Mouse (Mus musculus) erythroid progenitor cell, adult 5-6 weeks (primary cell): ENCODE measurements around the gene Msh2. TPM values are rescaled to one million over a fixed set of nuclear protein-coding genes. Genes with fewer than 3 reads are reported as not detected.

Experiments used
- ATAC-seq: replicated peaks from 2 replicates; pipeline ENCODE4 v1.8.0; 2016; ENCODE audit warnings: moderate number of reproducible peaks, mild to moderate bottlenecking, moderate TSS enrichment, inconsistent platforms; ENCODE audit not compliant: poor library complexity, low FRiP score, severe bottlenecking
- total RNA-seq, 2 experiments: library from RNA; stranded (forward) in 1 of 2; stranded (reverse) in 1 of 2; fragments of 150-400 nt in 1 of 2; fragments of 186-747, 209-891 nt in 1 of 2; gene quantifications; 2 replicates each; pipeline versions ENCODE4 v1.2.3 to v1.2.4; 2015 to 2017; ENCODE audit warnings: low replicate concordance in 2 of 2

The Msh2 gene
- total RNA-seq, 2 experiments from 2014 or later, result 13.0 to 16.3 TPM

- ATAC-seq, result no peak
These were observed 24.7 kb downstream of the Msh2 start for GRCm38 (mm10) chr17:87696814-87697213.

DNA sequence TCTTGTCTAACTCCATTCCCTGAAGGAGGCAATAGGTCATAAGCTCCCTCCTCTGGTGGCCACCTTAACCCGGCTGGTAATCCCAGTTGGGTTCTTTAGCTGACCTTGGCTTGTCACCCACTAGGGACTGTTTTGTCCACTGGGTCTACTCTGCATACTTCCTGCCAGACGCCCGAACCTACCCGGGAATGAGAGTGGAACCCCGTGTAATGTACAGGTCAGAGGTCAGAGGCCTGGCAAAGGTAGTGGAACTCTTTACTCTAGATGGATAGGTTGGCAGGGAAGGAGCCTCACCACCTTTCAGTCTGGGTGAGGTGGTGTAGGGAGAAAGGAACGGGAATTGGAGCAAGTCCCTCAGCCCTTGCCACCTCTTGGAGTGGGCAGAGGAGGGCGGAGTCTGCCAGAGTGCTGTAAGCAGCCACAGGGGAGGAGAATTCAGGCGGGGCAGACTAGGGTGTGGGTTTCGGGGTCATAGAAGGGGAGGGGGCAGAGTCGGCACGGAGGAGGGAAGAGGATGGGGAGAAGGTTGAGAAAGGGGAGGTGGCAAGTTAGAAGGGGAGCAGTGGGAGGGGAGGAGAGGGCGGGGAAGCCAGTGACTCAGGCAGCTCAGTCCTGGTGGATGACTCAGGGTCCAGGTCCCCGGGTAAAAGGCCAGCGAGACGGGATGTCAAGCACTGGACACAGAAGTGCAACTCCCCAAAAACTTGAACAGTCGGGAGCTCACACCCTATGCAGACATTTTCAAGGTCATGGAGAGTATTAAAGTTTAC is 27.1 kb downstream of the Msh2 start:
- ATAC-seq, result no peak

GRCm38 (mm10) chr17:87700101-87700500 is 28.0 kb downstream of the Msh2 start:
- no peak for ATAC-seq

DNA sequence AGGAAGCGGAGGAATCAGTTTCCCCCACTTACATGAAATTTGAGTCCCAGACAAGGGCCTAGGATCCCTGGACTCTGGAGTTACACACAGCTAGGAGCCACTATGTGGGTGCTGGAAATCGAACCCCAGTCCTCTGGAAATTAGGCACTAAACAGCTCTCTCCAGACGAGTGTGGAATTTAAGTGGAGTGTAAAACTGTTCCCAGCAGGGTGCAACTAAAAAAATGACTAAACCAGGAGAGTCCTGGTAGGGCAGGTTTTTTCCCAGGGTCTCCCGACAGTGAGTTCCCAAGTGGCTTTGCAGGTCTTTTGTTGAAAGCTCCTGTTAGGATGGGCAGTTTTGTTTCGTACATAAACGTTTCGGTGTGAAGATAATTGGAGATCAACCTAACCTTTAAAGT is 52.6 kb downstream of the Msh2 start:
- no peak for ATAC-seq

- ATAC-seq, result no peak
These were observed 54.6 kb downstream of the Msh2 start for GRCm38 (mm10) chr17:87726489-87727356.

DNA sequence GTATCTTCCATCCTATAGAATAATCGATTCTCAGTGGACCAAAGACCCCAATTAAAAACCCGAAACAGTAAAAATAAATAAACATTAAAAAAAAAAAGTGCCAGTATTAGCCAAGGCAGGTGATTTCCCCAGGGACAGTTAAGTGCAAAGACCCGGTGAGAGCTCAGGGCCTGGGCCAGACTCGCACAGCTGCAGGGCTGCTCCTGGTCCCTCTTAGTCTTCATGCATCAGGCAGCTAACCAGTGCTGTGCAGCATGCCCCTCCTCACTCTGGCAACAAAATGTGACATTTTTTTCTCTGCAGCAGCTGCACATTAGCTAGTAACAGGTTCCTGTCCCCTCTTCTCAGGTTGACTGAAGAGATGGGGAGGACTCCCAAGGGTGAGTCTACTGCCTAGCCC is 59.8 kb downstream of the Msh2 start:
- ATAC-seq, result no peak

- ATAC-seq, result no peak
These were observed 62.3 kb downstream of the Msh2 start for GRCm38 (mm10) chr17:87734471-87734870.

DNA sequence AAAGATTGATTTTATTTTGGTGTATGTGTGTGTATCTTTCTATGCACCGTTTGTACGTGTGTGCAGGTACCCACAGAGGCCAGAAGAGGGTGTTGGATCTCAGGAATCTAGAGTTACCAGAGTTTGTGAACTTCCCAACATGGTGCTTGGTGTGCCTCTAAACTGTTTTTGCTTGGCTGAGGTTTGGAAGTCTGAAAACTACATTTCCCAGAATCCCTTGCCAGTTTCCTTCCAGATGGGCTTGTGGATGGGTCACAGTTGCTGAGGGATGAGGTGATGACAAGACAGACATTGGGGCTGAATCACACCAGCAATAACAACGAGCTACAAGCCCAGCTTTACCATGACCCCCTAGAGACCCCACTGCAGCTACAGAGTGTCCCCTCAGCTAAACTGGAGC is 65.0 kb downstream of the Msh2 start:
- ATAC-seq, result no peak

GRCm38 (mm10) chr17:87739835-87740234 is 67.7 kb downstream of the Msh2 start:
- no peak for ATAC-seq

- ATAC-seq, result no peak
These were observed 73.1 kb downstream of the Msh2 start for GRCm38 (mm10) chr17:87744985-87745925.

GRCm38 (mm10) chr17:87745926-87746888 is 74.1 kb downstream of the Msh2 start:
- ATAC-seq, result no peak

DNA sequence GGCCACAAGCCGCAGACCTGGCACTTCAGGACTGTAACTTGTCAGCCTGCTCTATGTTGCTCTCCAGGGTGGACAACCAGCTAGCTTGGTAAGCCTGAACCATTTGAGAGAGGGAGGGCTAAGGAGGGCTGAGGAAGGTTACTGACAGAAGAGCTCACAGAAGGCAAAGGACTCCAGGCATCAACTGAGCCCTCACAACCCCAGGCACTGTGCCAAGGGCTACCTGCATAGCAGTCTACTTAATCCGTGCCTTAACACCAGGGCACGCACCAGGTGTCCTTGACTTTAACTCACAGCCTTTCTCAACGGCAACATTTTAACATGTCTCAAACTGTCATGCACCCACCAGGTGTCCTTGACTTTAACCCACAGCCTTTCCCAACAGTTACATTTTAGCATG is 88.2 kb downstream of the Msh2 start:
- ATAC-seq, result no peak

GRCm38 (mm10) chr17:87763146-87763545 is 91.0 kb downstream of the Msh2 start:
- ATAC-seq, result no peak

DNA sequence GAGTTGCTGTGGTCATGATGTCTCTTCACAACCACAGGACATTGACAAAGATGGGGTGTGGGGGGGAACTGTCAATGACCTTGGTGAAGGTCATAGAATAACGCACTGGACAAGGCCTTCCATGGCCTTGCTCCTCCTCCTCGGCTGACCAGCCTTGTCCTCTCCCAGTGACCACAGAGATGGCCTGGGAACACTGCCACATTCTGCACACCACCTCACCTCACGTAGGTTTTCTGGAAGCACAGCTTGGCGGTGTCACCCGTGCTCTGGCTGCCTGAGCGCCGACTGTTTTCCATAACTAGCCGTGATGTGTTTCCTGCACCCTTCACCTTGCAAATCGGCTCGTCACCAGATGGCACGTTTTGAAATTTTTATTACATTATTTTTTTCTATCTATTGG is 92.9 kb downstream of the Msh2 start:
- ATAC-seq, result no peak

GRCm38 (mm10) chr17:87766888-87767287 is 94.8 kb downstream of the Msh2 start:
- ATAC-seq, result no peak

DNA sequence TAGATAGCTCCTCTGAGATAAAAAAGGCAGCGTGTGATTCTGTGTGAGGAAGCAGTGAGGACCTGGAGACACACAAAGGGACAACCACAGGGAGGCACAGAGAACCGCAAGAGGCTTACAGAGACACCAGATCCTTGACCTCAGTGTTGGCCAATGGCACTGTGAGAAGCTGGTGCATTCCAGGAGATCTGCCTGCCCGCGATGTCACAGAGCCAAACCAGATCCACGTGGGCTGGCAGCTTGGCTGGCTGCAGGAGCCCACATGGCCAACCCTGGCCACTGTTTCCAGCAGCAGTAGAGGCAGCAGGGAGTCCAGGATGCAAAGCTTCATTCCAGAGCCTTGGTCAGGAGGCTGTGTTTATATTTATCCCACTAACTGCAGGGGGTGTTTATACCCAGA is 98.6 kb downstream of the Msh2 start:
- ATAC-seq, result no peak

DNA sequence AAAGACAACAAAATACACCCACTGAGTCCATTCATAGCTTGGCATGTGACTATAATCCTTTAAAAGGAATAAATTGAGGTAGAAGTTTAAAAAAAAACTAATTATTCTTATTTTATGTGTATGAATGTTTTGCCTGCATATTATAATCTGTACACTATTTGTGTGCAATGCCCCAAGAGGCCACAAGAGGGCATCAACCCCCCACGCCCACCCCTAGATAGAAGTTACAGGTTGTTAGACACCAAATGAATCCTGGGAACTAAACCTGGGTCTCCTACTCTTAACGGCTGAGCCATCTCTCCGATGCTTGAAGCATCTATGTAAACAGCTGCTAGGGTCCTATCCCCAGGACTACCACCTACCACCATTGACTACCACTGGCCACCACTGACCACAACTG is 101.0 kb downstream of the Msh2 start:
- ATAC-seq, result no peak
